In genomic region chr16:79109516-79109915, GRCm38 (mm10) we compare ENCODE assay signal across 24 mouse cellular contexts. TPM values are rescaled to one million over a fixed set of nuclear protein-coding genes. Genes with fewer than 3 reads are reported as not detected.
DNase-seq lines count a peak whose midpoint lies in the region; ATAC-seq lines count a peak whose summit lies in the region.
"Had no signal": no experiment of that assay in that cellular context is flagged by ENCODE, and none has a peak within 500 bp of the region (broad histone marks: within the 10 kb centered on the region; RNA-seq: fewer than 3 reads in every experiment).

No protein-coding gene starts in this region.

- 32% methylated on average over 1 of the region's 1 CpGs for WGBS in forebrain, embryonic 14.5 days
- 43% methylated on average over 1 of the region's 1 CpGs for WGBS in forebrain, embryonic 12.5 days
- 10% methylated on average over 1 of the region's 1 CpGs for WGBS in forebrain, embryonic 16.5 days
- 52% methylated on average over 1 of the region's 1 CpGs for WGBS in forebrain, embryonic 10.5 days

- H3K27ac ChIP-seq in forebrain, embryonic 14.5 days (ENCODE audit: low read depth, low read length), result no peak overlapping the region
- no peak overlapping the region for H3K27ac ChIP-seq in forebrain, embryonic 12.5 days
- H3K27ac ChIP-seq in forebrain, embryonic 16.5 days (ENCODE audit: low read length), result no peak overlapping the region
- no peak overlapping the region for H3K27ac ChIP-seq in forebrain, embryonic 10.5 days
- H3K27ac ChIP-seq: embryonic facial prominence, embryonic 10.5 days; embryonic facial prominence, embryonic 12.5 days had no signal

- H3K9me3 ChIP-seq in forebrain, embryonic 14.5 days (replicated peaks; ENCODE audit: control insufficient read depth, low read length), result no peaks in the 10 kb centered on the region
- no peaks in the 10 kb centered on the region for H3K9me3 ChIP-seq in forebrain, embryonic 12.5 days
- no peaks in the 10 kb centered on the region for H3K9me3 ChIP-seq in forebrain, embryonic 16.5 days (ENCODE audit: control insufficient read depth, low read length)
- no peaks in the 10 kb centered on the region for H3K9me3 ChIP-seq in forebrain, embryonic 10.5 days
- H3K9me3 ChIP-seq: embryonic facial prominence, embryonic 10.5 days; embryonic facial prominence, embryonic 12.5 days had no signal

- no peak overlapping the region for H3K4me2 ChIP-seq in forebrain, embryonic 14.5 days (ENCODE audit: low read length)
- no peak overlapping the region for H3K4me2 ChIP-seq in forebrain, embryonic 12.5 days
- H3K4me2 ChIP-seq in forebrain, embryonic 16.5 days (ENCODE audit: low read length), result peak overlapping the region; percentile 2
- H3K4me2 ChIP-seq: embryonic facial prominence, embryonic 12.5 days had no signal

- H3K27me3 ChIP-seq in forebrain, embryonic 14.5 days (replicated peaks; ENCODE audit: control insufficient read depth, insufficient read depth, low read length), result no peaks in the 10 kb centered on the region
- no peaks in the 10 kb centered on the region for H3K27me3 ChIP-seq in forebrain, embryonic 12.5 days
- no peaks in the 10 kb centered on the region for H3K27me3 ChIP-seq in forebrain, embryonic 16.5 days (replicated peaks; ENCODE audit: control insufficient read depth, insufficient read depth, low read length)
- no peaks in the 10 kb centered on the region for H3K27me3 ChIP-seq in forebrain, embryonic 10.5 days (ENCODE audit: poor library complexity, severe bottlenecking)
- H3K27me3 ChIP-seq: CH12.LX; embryonic facial prominence, embryonic 12.5 days; Patski had no signal

- no peaks in the 10 kb centered on the region for H3K4me1 ChIP-seq in forebrain, embryonic 14.5 days (ENCODE audit: control insufficient read depth, insufficient read depth, low read length)
- no peaks in the 10 kb centered on the region for H3K4me1 ChIP-seq in forebrain, embryonic 12.5 days
- no peaks in the 10 kb centered on the region for H3K4me1 ChIP-seq in forebrain, embryonic 16.5 days (replicated peaks; ENCODE audit: control insufficient read depth, insufficient read depth, low read length)
- H3K4me1 ChIP-seq in forebrain, embryonic 10.5 days, result peaks cover 8% of the 10 kb centered on the region
- H3K4me1 ChIP-seq: embryonic facial prominence, embryonic 12.5 days had no signal

- 0 out of 2 replicates have a peak, but pooled peaks have one; percentile 40 for ATAC-seq in forebrain, embryonic 14.5 days
- ATAC-seq in forebrain, embryonic 12.5 days (ENCODE audit: low FRiP score), result no peak
- peak; percentile 61 for ATAC-seq in forebrain, embryonic 16.5 days
- ATAC-seq in frontal cortex, adult (ENCODE audit: low TSS enrichment), result 0 out of 2 replicates have a peak, but pooled peaks have one; percentile 4
- ATAC-seq: activated CD4-positive, CD25-positive, alpha-beta regulatory T cell, adult 4 months; CD4-positive, CD25-positive, alpha-beta regulatory T cell, adult 4 months; Patski had no signal

- no peaks in the 10 kb centered on the region for H3K36me3 ChIP-seq in forebrain, embryonic 14.5 days (ENCODE audit: control insufficient read depth, insufficient read depth, low read length)
- no peaks in the 10 kb centered on the region for H3K36me3 ChIP-seq in forebrain, embryonic 12.5 days (replicated peaks)
- H3K36me3 ChIP-seq in forebrain, embryonic 16.5 days (ENCODE audit: control insufficient read depth, insufficient read depth), result no peaks in the 10 kb centered on the region
- no peaks in the 10 kb centered on the region for H3K36me3 ChIP-seq in forebrain, embryonic 10.5 days (replicated peaks)
- H3K36me3 ChIP-seq: embryonic facial prominence, embryonic 10.5 days; embryonic facial prominence, embryonic 12.5 days; G1E had no signal

- peak; percentile 25 for DNase-seq in forebrain, embryonic 14.5 days (ENCODE audit: low spot score)
- no peak for DNase-seq in forebrain, embryonic 10.5 days (ENCODE audit: extremely low spot score, low spot score)
- no peak for DNase-seq in frontal cortex, postnatal 14 days (ENCODE audit: low spot score in 2 of 2)
- DNase-seq: adrenal gland, adult 8-10 months; adrenal gland, postnatal 14 days; adrenal gland, postnatal 36 days; B cell, adult 2 months; cerebellum, adult 11-12 months; cerebellum, adult 2 months; cerebellum, adult 9-10 months; cerebellum, postnatal 10 days; cerebellum, postnatal 25 days had no signal

- H3K4me3 ChIP-seq in forebrain, embryonic 14.5 days (ENCODE audit: low read depth, low read length), result no peak overlapping the region
- H3K4me3 ChIP-seq in forebrain, embryonic 12.5 days (replicated peaks), result no peak overlapping the region
- no peak overlapping the region for H3K4me3 ChIP-seq in forebrain, embryonic 16.5 days (replicated peaks; ENCODE audit: low read length)
- no peak overlapping the region for H3K4me3 ChIP-seq in forebrain, embryonic 10.5 days
- H3K4me3 ChIP-seq: embryonic facial prominence, embryonic 10.5 days; embryonic facial prominence, embryonic 12.5 days had no signal

- no peak overlapping the region for H3K9ac ChIP-seq in forebrain, embryonic 14.5 days (ENCODE audit: low read length)
- H3K9ac ChIP-seq in forebrain, embryonic 12.5 days, result no peak overlapping the region
- H3K9ac ChIP-seq in forebrain, embryonic 16.5 days (replicated peaks; ENCODE audit: low read depth, low read length), result no peak overlapping the region
- H3K9ac ChIP-seq: embryonic facial prominence, embryonic 12.5 days had no signal

RNA-seq across cellular contexts. Expression of gene Tmprss15, which starts 18.6 kb away (rescaled TPM):
- polyA plus RNA-seq in forebrain, embryonic 14.5 days (2014; fragmentation: Nextera tagmentation; extraction: Ambion mirVana), result 0.04 TPM in 1 of 2 replicates, not detected in the other
- not detected in 2 replicates for polyA plus RNA-seq in forebrain, embryonic 12.5 days (2016; fragmentation: Nextera tagmentation; extraction: Ambion mirVana)
- polyA plus RNA-seq in forebrain, embryonic 16.5 days (2015; fragmentation: Nextera tagmentation; extraction: Ambion mirVana), result not detected in 2 replicates
- polyA plus RNA-seq in forebrain, embryonic 10.5 days (2016; fragmentation: Nextera tagmentation; extraction: Ambion mirVana), result not detected in 2 replicates
- polyA plus RNA-seq: activated CD4-positive, CD25-positive, alpha-beta regulatory T cell, adult 4 months; CD4-positive, CD25-positive, alpha-beta regulatory T cell, adult 4 months; cerebellum, adult 2 months; cortical plate, adult 2 months; embryonic facial prominence, embryonic 10.5 days; embryonic facial prominence, embryonic 12.5 days; embryonic facial prominence, embryonic 14.5 days; G1E; Patski had no signal
